Mouse (Mus musculus) embryo, embryonic 10.5 days (tissue): ENCODE measurements around the gene Olfr631.
"Not testable (repeated sequence)": the region's sequence is repeated elsewhere in the genome, so short reads cannot be mapped to it uniquely, and the experiment has no call there.

Experiments used
- DNase-seq: peaks from one replicate; pipeline ENCODE4 v3.0.0-alpha.2; 2015; ENCODE audit warnings: low spot score

Olfr631 gene

DNA sequence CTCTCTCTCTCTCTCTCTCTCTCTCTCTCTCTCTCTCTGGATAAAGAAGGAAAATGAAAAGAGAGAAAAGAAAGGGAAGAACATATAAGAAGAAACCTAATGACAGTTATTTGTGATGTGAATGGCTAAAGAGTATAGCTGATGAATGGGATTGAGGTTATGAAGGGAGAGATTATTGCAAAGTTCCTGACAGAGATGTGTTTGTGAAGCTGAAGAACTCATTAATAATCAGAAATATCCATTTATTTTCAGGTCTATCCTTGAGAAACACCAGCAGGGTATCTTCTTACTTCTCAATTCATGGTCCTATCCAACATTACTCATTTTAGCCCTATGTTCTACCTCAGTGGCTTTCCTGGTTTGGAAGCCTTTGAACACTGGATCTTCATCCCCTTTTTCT lies at the start of gene Olfr631:
Gene Olfr631 (plus strand): TSS at position 301 of the 400 bp plus-strand sequence.
- no peak for DNase-seq

GRCm38 (mm10) chr7:103886152-103886551 lies 42.5 kb upstream of the Olfr631 start, which contains the start of gene Olfr66:
Olfr66 (minus strand) TSS chr7:103886252.
- DNase-seq, result no peak

GRCm38 (mm10) chr7:103894385-103894784 lies 34.2 kb upstream of the Olfr631 start, which contains the start of gene Olfr64:
Olfr64 (minus strand) TSS chr7:103894485.
- no peak for DNase-seq

DNA sequence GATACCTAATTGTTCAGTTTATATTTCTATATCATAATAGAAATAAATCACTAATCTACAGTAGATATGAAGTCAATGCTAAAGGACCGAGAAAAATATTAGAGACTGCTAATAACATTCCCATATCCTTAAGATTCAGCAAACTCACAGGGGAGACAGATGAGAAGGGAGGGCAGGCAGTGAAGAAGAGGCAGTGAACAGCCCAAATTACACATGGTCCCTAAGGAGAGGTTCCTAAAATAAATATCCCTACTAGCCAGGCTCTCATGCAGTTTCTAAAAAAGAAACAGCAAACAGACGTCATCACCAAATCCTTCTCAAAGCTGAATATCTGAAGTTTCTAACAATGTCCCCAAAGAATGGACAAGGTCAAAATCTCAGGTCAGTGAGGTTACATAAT lies 25.4 kb upstream of the Olfr631 start, which contains the start of gene Olfr65:
Gene Olfr65 (plus strand): TSS at position 301 of the 400 bp plus-strand sequence.
- DNase-seq, result no peak

GRCm38 (mm10) chr7:103910047-103910446 lies 18.6 kb upstream of the Olfr631 start:
- DNase-seq, result peak; percentile 35

DNA sequence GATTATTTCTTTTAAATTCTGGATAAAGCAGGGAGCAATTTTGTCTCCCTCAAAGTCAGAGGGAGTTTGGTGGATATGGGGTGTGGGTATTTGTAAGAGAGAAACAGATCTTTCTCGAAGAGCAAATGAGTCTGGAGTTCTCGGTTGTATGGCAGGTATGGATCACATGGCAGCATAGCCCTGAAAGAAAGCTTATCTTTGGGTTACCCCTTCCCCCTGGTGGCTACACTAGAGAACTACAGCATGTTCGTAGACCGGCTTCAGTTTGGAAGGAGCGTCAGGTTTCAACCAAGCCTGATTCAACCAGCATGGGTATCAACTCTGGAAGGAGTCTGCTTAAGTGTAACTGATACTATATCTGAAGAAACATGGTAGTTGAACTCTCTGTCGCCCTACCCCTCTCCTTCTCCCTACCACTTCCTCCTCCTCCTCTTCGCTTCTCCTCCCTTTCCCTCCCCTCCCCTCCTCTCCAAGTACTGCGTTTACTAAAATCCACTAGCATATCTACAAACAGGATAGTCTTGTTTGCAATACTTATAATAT lies 15.6 kb upstream of the Olfr631 start:
- peak; percentile 65 for DNase-seq

DNA sequence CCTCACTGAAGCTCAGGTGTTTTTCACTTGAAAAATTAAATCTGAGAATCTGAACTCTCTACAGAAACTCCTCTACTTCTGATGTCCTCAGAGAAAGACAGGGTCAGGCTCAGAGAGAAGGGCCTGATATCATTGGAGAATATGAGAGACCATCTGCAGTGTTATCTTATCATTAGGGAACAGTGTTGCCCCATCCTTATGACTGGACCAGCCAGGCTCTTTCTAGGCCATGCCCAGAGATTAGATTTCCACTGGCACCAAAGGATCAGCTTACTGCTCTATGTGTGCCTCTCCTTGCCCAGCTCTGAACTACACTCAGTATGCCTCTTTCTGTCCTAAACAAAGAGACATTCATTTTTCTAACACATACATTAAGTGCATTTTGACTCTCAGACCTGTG lies 13.3 kb upstream of the Olfr631 start:
- no peak for DNase-seq

DNA sequence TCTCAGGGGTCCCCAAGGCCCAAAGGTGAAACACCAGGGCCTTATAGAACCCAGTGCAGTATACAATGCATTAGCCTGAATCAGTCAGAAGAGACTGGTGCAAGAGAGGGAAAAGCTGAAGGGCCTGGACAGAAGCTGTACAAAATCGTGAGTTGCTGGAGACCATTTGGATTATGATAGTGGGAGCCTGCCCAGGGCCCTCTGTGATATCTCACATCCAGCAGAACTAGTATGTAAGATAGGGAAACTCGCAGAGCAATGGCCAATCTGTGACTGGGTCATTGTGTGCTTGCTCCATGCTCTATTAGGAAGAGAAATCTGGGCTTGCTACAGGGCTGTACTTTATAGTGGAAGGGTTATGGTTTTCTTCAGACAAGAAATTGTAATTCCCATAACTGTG lies 5.6 kb downstream of the Olfr631 start, which contains the start of gene Olfr632:
Gene Olfr632 (plus strand): TSS at position 84 of the 400 bp plus-strand sequence.
- no peak for DNase-seq

DNA sequence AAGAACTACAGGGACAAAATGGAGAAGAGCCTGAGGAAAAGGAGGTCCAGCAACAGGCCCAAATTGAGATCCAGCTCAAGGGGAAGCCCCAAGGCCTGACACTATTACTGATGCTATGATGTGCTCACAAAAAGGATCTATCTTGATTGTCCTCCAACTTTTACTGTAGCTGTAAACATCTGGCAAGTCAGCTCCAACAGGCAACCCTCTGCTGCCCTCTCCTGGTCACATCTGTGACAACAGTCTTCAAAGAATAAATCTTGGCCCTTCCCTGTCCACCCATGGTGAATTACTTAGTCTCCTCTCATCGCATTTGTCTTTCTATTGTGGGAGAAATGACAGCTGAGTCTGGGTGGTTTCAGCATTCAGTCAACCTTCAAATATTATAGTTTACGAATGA lies 14.1 kb downstream of the Olfr631 start:
- peak; percentile 82 for DNase-seq

GRCm38 (mm10) chr7:103944137-103944536 lies 15.5 kb downstream of the Olfr631 start, which contains the start of gene Olfr633:
Olfr633 (plus strand) TSS chr7:103944437.
- no peak for DNase-seq

DNA sequence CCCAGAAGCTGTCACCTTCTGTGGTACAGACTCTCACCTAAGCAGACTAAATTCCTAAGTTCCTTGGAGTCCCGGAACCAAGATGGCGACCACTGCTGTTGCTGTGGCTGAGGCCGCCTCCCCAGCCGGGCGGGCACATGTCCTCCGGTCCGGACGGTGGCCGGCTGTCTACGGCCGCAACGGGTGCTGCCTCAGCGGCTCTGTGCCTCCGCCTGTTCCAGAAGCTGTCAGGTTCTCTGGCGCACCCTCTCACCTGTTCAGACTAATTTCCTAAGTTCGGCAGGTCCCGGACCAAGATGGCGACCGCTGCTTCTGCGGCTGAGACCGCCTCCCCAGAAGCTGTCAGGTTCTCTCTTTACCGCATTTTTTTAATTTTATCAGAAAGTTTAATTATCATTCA lies 38.2 kb downstream of the Olfr631 start:
- not testable (repeated sequence) for DNase-seq

DNA sequence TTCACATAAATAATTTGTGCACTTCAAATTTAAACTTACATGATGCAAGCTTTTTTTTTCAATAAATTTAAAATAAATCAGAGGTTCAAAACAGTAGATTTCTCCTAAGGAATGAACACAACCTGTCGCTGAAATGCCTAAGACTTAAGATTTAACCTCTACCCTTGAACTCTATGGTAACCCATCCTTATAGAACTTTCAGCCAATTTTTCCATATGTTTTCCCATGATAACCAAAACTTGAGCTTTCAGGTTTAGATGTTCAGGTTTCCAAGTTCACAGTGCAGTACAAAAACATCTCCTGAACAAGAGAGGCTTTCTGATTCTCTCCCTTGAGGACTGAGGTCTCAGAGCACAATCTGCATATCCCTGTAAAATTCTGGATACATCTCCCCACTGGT lies 42.2 kb downstream of the Olfr631 start, which contains the start of gene Olfr635:
Gene Olfr635 (plus strand): TSS at position 301 of the 400 bp plus-strand sequence.
- no peak for DNase-seq

- DNase-seq, result no peak
Observed at GRCm38 (mm10) chr7:103971782-103972181, 43.2 kb downstream of the Olfr631 start.
